ENCODE assay signal across 8 mouse cellular contexts in genomic region chr16:25083729-25084128, GRCm38 (mm10).
"Had no signal": no experiment of that assay in that cellular context is flagged by ENCODE, and none has a peak within 500 bp of the region (broad histone marks: within the 10 kb centered on the region; RNA-seq: fewer than 3 reads in every experiment).

No protein-coding gene starts in this region.

- ATAC-seq: intestine, embryonic 15.5 days; midbrain, embryonic 13.5 days had no signal

- DNase-seq: kidney, adult 18-20 months; kidney, postnatal 10 days; left cerebral cortex, postnatal 4 days; lung, adult 18-20 months; thymus, adult 2 months; thymus, postnatal 25 days had no signal
